Mouse (Mus musculus): ENCODE results near the gene Gm26620.

- TF ChIP-seq GATA1 (IDR thresholded peaks at IDR 0.05; ENCODE audit: borderline replicate concordance, low read length) (no peak), FLI1 (IDR thresholded peaks at IDR 0.05; ENCODE audit: low read length) (no peak)
Measured at GRCm38 (mm10) chr1:170889310-170889709, 4.4 kb downstream of the Gm26620 start.

All from megakaryocyte, embryonic 14.5 days (primary cell).